Mouse (Mus musculus) megakaryocyte, embryonic 14.5 days (primary cell): Measurements from ENCODE around the gene Pheta2.

ENCODE experiments used
- FLI1 ChIP-seq: IDR thresholded peaks from 2 replicates; pipeline ENCODE4 v1.6.1; 2012; ENCODE audit warnings: low read length, inconsistent platforms, mixed read lengths
- GATA1 ChIP-seq: IDR thresholded peaks from 3 replicates; pipeline ENCODE4 v1.6.1; 2012; ENCODE audit warnings: mixed read lengths, low read length, inconsistent platforms, borderline replicate concordance

GRCm38 (mm10) chr15:82343368-82344287, 4.9 kb downstream of the Pheta2 start:
- no peak for TF ChIP-seq GATA1
- no peak for TF ChIP-seq FLI1
